Mouse (Mus musculus) c-Kit-positive CD71-negative TER-119-negative erythroid progenitor cells, embryonic 14.5 days (primary cell): ENCODE data around the gene Maats1.
A peak's percentile ranks its signal among the peaks of the same experiment; 100 is the strongest.
"Not testable (repeated sequence)": the region's sequence is repeated elsewhere in the genome, so short reads cannot be mapped to it uniquely, and the experiment has no call there.

Source experiments
- DNase-seq: peaks from one replicate; pipeline ENCODE4 v3.0.0-alpha.2; 2013; ENCODE audit warnings: low read depth

The Maats1 gene

DNA sequence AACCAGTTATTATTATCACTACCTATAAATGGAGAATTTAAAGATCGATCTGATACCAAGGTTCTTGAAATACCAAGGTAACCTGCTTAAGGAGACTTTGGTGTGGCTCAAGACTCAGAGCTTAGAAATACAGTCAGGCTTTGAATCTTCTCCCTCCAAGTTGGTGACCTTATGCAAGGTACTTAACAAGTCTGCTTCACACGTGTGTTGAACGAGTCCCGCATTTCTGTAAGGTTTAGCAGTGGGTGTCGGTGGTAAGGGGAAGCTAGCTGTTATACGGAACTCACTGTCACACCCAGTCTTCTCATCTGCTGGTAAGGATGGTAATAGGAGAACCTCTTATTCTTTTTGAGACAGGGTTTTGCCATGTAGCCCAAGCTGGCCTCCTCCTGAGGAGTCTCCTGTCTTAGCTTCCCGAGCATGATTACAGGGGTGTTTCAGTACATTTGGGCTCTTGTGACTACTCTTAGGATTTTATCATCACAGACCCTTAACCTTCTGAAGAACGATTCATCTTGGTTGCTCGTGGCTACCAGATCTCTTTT is 6.3 kb upstream of the Maats1 start:
- DNase-seq, result no peak

DNA sequence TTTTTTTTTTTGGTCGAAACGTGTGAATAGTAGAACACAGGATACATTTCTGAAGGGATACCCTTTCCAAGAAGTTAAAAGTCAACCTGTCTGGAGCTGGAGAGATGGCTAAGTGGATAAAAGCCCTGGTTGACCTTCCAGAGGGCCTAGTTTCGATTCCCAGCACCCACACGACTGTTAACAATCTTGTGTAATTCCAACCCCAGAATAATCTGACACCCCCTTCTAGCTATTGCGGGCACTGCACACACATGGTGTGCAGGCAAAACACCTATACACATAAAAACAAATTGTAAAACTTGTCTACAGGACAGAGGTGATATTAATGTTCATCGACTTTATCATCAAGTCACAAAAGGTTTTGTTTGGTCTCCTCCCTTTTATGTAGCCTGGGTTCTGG is 5.6 kb upstream of the Maats1 start:
- DNase-seq, result no peak

DNA sequence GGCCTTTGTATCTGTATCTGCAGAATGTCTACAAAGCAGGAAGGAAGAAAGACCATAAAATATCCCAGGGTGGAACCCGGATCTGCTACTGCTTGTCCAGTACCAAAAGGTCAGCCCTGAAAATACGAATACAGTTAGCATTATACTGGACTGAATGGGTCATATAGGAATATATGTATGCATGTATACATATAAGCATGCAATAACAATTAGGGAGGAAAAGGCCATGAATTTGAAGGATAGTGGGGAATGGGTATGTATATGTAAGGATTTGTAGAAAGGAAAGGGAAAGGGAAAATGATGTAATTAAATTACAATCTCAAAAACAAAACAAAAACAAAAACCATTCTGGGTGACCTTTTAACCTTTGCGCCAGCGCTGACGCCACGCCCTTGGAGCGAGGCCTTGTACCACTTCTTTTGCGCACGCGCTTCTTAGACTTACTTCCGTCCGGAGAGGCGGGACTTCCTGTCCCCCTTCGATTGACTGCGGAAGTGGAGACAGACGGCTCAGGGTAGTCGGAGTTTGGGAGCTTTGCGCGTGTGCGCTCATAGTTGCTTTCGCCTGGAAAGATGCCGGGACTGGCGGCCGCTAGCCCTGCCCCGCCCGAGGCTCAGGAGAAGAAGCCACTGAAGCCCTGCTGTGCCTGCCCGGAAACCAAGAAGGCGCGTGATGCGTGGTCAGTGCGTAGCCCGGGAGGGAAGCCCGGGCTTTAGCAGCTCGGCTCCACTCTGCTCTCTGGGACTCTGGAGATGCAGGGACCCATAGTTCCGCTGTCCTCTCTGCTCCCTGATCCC is 4.8 kb upstream of the Maats1 start, which contains the start of the genes Cox17 and Gm21987:
Gene Cox17 (plus strand): TSS at position 463 of the 797 bp plus-strand sequence.
Gene Gm21987 (plus strand): TSS at position 512 of the 797 bp plus-strand sequence.
- peak; percentile 82 for DNase-seq

DNA sequence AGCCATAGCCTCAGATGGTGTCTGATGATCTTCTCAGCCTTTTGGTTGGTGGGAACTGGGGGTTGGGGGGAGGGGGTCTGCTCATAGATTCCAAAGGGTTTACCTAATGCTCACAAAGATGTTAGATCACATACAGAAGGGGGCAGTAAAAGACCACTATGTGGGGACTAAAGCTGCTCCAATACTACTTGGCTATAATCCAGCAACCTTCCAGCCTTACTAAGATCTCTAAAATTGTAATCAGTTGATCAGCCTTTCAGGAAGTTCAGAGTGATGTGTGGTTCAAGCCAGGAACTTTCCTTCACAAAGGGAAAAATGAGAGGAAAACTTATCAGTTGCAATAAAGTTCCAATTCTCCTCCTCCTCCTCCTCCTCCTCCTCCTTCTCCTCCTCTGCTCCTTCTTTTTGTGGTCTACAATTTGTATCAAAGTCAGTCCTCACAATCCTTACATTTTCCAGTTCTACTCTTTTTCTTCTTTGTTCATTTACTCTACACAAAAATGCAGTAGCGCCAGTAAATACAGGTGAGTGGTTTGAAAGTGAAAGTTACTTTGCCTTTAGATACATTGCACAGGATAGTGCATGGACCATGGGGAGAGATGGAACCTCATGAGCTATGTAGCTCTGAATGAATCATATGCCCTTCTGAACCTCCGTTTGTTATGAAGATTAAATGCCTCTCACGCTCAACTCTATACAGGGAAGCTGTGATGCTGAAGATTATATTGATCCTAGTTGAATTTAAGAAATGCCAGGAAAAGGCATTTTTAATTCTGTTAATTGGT is 3.2 kb upstream of the Maats1 start:
- peak; percentile 38 for DNase-seq

DNA sequence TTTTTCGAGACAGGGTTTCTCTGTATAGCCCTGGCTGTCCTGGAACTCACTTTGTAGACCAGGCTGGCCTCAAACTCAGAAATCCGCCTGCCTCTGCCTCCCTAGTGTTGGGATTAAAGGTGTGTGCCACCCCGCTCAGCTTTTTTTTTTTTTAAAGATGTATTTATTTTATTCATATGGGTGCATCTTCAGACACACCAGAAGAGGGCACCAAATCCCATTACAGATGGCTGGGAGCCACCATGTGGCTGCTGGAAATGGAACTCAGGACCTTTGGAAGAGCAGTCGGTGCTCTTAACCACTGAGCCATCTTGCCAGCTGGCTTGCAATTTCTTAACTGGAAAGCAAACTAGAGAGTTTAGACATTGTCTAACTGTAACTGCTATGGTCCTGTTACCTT is 3.9 kb downstream of the Maats1 start:
- not testable (repeated sequence) for DNase-seq

DNA sequence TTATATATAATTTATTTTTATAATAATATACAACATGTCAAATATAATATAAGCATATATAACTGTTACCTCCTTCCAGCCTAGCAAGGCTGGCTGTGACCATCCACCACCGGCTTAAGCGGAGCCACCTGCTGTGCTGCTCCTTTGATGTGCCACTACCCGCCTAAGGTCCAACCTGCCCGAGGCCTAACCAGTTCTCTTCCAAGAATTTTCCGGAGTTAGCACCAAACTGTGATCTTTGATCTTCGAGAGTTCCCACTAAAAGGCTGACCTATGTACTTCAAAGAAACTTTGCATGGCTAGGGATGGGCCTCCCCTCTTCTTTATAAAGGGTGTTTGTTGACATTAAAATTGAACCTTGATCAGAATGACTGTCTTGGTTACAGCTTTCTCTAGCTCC is 7.5 kb downstream of the Maats1 start:
- no peak for DNase-seq

DNA sequence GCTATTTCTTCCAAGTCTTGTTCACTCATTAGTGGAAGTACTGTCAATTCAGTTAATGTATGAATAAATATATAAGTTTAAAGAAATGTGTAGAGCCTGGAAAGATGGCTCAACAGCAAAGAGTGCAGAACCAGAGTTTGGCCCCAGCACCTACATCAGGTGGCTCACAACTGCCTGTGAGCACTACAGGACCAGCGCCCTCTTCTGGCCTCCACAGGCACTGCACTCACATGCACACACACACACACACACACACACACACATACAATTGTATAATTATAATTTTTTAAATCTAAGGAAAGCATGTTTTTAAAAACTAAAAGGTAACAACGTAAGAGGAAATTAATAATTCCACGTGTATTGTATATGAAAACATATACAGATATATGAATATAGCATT is 12.6 kb downstream of the Maats1 start:
- DNase-seq, result no peak

DNA sequence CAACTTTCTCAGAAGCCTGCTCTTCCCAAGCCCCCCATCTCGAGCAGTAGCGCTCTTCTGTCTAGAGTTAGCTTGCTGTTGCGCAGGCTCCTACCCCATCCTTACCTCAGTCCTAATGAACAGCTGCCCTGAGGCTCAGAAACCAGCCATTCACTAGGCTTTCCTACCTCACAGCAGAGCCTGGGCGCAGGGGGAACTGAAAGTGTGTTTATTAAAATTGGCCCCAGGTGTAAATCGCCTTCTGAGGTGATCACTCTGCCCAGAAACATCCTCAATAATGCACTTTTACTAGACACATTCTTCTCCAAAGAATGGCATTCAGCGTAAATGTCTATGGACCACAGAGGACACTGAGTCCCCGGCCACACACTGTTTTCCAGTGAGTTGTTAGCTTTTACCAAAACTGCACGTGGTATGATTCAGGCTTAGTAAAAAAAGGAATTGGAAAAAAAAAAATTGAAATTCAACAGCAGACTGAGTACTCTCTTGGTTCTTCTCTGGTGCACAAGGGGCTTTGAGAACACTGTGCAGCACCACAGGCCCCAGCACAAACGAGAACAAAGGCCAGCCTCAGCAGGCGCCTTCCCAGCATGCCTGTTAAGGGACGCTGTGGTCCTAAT is 15.1 kb downstream of the Maats1 start:
- DNase-seq, result no peak

DNA sequence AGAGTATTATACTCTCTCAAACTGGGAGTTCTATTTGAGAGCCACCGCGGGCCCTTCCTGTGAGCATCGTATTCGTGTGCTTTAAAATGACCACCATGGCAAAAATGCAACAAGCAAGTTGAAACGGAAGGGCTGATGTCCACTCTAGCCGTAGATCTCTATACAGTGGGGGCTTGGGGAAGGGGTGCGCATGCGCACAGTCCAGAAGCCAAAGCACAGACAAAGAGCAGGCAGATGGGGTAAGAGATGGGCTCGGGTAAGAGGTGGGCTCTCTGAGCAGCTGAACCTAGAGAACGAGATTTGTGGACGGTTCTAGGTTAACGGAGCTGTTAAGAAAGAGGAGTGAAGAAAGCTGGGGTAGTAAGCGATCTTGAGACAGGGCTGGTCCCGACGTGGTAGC is 17.6 kb downstream of the Maats1 start:
- DNase-seq, result no peak

DNA sequence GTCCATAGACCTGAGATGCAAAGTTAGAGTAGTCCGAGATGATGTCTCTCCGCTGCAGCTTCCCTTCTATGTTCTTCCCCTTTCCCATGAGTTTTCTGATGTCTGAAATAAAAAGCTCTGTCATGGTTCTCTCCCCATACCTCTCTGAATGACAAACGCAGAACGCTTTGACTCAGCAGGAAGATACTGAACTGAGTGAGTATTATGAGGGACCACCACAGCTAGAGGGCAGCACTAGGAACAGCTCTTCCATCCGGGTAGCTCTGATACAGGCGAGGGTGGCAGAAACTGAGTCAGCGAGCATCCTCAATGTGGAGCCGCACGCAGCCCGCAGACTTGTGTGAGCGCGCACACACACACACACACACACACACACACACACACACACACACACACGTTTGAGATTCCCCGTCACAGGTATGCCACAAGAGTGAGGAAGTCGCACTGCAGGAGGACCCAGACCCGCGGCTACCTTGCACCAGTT is 20.4 kb downstream of the Maats1 start:
- DNase-seq, result peak; percentile 47

DNA sequence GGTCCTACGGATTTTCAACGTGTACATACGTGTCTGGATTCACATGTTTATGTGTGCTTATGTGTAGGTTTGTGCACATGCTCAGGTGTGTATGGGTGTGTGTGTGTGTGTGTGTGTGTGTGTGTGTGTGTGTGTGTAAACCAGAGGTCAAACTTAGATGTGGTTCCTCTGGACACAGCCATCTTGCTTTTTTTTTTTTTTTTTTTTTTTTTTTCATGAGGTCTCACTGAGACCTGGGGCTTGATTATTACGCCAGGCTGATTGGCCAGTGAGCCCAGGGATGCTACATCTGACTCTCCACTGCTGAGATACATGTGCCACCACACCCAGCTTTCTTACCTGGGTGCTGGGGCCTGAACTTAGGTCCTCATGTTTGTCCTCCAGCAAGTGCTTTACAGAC is 22.9 kb downstream of the Maats1 start:
- DNase-seq, result no peak

DNA sequence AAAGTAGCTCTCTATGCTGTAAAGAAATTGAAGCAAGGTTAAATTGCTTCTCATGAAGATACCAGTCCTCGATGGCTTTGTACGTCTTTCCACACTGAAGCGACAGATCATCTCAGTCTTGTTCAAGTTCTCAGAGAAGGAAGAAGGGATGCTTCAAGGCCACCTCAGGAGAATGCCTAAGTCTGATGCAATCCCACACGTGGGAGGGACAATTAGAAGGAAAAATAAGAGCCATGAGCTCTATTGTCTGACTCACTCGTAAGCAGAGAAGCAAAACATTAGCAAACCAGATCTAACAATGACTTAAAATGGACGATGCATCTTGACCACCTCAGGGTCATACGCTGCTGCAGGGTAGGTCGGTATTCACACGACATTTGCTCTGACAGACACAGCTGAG is 23.5 kb downstream of the Maats1 start:
- DNase-seq, result no peak

DNA sequence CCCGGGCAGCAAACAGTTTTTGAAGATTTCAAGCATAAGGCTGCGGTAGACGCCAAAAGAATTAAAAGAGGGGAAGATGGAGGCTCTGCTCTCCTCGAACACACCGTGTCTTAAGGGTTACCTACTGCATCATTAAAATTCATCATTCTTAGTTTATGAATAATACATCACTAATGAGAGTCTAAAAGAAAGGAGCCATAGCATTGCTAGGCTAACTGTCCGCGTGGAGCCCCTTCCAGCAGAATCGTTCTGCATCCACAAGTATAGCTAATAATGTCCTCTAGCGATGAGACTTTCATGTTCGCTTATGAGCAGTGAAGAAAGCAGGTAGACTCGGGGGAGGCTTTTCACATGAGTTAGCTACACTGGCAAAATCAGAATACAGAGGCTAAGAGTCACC is 33.7 kb downstream of the Maats1 start:
- no peak for DNase-seq

DNA sequence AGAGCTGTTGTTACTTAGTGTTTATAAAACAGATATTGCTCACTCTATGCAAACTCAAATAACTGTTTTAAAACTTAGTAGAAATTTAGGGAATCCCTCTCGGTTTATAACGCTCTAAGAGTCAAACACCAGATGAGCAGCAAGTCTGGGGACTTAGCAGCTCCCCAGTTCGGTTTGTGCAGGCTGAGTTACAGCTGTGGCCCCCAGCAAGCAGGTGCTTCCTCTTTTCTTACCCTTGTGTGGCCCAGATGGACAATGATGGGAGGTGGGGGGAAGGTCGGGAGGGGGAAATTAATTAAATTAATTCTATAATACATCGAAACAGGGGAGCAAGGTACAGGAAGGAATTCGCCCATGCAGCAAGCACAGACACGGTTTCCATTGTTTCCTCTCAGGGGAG is 34.3 kb downstream of the Maats1 start:
- DNase-seq, result no peak

DNA sequence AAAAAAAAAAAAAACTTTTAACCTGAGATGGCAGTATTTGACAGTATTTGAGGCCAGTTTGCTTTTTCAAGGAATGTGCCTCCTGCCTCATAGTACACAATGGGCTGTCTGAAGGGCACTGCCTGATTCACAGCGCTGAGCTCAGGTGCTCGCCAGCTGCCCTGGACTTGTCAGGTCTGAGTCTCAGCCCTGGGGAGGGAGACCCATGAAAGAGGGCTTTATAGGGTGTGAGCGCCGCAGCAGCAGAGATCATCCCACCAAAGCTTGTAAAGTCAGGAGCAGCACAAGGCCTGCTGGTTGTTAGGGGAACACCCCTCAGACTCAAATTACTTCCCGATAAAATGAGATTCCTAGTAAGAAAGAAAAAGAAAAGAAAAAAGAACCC is 34.7 kb downstream of the Maats1 start:
- no peak for DNase-seq

DNA sequence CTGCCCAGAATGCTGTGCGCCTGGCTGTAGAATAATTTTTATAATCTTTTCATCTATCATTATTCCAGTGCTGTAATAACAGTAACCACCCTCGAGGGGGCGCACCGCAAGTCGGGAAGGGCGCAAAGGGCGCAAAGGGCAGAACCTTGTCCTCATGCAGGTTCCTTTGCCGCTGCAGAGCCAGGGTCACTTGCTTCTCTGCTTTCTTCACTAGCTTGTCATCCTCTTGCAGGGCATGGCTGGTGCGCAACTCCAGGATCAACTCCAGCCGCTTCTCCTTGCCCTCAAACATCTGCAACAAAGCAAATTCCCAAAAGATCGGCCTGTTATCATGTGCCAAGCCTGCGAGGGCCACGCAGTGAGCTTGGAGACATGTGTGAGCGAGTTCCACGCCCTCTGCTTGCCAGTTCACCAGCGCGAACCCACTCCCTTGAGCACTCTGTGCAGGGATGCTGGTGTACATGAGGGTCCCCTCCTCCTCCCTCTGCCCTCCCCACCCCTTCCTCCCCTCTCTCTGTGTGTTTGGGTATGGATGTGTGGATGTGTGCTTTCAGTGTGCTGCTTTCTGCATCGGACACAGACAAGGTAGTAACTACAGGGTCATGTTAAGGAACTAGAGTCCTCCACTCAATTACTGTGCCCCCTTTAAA is 35.2 kb downstream of the Maats1 start:
- no peak for DNase-seq

DNA sequence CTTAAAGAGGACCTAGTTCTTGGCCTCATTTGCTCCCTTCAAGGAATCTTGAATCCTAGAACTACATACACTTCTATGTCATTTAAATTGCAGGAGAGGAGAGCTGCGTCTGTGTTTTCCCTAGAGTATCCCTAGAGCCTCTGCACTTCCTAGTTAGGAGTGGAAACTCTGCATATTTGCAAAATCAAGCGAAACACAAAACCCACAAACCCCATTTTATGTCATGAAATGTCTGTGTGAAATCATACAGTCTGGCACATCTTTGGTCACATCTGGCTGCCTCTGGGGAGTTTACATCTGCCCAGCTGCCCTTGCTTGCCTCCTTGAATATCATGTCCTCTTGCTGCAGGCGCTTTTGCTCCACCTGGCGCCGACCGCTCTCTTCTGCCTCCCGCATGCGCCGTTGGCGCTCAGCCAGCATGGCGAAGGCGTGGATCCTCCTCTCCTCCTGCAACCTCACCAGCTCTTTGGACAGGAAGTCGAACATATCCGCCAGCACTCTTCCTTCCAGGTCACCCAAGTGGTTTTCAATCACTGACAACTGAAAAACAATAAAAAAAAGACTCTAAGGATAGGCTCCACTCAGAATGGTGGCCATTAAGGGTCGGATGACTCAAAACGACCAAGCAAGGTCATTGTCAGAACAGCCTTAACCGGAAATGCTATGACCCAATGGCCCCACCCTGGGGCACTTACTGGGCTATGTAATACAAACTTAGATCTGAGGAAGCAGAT is 37.3 kb downstream of the Maats1 start:
- DNase-seq, result no peak

DNA sequence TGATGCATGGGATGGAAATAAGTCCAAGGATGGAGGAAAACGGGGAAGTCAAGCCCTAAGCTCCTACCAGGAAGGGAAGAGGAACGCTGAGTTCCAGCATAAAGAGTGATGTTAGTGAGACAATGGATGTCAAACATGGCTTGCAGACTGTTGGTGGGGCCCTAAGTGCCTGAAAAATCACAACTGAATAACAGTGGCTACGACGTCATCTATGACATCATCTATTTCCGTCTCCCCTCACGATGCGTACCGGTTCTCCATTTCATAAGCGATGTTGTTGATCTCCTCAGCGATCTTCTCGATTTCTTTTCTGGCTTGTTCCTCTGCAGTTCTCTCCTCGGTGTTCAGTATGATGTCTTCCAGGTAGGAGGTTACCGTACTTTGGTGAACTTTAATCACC is 39.6 kb downstream of the Maats1 start:
- DNase-seq, result no peak

DNA sequence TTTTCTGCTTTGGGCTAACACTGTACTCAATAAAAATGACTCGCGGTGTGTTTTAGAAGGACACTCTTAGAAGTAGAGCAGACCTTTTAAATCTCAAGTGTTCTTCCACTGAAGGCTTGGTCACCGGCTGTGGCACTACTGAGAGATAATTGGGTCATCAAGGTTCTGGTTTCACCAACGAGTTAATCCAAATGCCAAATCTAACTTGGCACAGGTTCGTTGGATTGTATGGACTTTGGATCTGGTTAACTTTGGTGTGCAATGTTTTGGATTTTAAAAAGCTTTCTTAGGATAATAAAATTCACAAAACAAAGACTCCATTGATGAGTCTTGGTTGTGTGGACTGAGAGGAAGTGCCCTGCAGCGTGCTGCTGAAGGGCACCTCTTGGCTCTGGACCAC is 43.5 kb downstream of the Maats1 start:
- DNase-seq, result no peak

DNA sequence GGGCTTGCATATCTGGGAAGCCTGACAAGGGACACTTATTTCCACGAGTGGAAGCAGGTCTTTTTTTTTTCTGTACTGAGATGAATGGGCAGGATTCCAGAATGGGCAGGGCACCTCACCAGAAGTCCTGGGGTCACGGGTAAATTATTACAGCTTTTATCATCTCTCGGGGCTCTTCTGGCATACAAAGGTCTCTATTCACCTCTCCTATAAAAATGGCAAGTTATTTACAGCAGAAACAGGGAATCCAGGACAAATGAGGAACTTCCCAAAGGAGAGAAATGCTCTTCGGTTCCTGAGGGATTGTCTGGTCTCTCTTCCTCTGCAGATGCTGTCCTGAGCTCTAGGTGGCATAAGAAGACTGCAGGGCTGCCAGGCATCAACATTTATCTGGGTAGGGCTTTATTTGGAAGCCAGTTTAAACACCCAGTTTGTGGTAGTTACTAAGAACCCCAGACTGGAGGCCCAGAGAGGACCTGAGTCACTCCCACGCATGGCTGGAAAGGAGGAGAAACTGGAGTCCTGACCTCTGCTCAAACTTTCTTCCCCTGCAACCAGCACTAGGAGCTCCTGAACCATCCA is 46.5 kb downstream of the Maats1 start:
- DNase-seq, result no peak
